Mouse (Mus musculus): ENCODE measurements around the gene Abcg1.

The Abcg1 gene

DNA sequence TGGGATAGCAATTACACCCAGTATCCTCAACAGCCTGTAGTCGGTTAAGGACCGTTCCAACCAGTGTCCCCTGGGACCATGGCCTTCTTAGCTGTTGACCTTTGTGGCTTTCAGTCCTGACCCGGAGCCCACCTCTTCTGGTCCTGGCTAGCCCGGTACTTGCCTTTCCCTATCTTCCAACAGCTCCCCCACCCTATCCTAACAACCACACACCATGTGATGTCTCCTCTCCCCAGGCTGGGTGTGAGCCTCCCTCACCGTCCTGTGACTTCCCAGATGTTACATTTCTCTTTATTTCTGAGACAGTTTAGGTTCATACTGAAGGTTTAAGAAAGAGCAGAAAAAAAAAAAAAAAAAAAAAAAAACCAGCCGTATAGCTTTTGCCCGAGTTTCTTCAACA is 17.1 kb upstream of the Abcg1 start:
- no peak for DNase-seq (ENCODE audit: low spot score)

- no peak for DNase-seq (ENCODE audit: low spot score)
Measured at GRCm38 (mm10) chr17:31042751-31043150, 14.7 kb upstream of the Abcg1 start.

DNA sequence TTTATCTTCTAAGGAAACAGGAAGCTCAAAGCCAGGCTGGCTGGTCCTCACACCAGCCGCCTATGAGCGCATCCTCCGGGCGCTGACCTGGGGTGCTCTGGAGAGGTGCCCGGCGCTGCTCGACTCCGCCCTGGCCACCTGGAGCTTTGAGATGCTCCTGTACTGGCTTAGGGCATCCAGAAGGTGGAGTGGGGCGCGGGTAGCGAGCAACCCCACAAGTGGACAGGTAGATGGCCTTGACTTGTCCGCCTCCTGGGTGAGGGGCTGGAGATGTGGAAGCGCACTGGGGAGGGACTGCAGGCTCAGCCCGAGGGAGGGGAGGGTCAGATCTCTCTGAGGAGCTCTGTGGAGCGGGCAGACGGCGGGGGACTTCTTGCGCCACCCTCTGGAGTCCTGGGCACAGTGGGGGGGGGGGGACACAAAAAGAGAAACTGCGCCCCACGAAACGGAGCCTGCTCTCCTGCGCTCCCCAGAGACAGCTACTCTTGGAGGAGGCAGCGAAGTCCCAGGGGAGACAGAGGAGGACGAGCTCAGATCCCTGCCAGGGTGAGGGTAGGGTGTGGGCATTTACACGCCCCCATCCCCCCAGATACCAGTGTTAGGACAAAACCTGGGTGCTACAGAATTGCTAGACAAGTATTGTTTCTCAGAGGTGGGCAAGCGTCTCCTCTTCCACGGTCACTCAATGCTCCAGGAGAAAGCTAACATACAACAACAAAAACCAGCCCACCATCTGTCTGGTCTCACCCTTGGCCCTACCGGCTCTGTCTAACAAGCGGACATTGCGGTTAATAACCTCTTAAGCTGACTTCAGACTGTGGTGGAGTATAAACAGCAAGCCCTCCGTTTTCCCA is 643 bp downstream of the Abcg1 start:
- DNase-seq (ENCODE audit: low spot score), result peak; percentile 65

DNA sequence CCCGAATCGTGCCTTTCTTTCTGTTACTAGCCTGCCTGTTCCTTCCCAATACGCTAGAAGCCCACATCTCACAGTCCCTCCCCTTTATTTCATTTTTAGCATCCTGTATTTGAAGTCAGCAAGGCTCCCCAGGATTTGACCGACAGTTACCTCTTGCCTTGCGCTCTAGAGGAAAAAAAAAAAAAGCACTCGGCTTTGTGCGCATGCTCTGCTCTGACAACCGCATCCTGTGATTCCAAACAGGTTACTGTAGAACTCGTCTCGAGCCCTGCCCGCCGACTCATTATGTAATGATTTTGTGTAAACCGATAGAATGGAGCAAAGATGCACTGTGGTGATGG is 1.2 kb downstream of the Abcg1 start:
- peak; percentile 80 for DNase-seq (ENCODE audit: low spot score)

GRCm38 (mm10) chr17:31060196-31060587 is 2.7 kb downstream of the Abcg1 start:
- DNase-seq (ENCODE audit: low spot score), result no peak

- no peak for DNase-seq (ENCODE audit: low spot score)
Measured at GRCm38 (mm10) chr17:31060588-31061345, 3.3 kb downstream of the Abcg1 start.

- no peak for DNase-seq (ENCODE audit: low spot score)
Measured at GRCm38 (mm10) chr17:31061346-31062095, 4.0 kb downstream of the Abcg1 start.

DNA sequence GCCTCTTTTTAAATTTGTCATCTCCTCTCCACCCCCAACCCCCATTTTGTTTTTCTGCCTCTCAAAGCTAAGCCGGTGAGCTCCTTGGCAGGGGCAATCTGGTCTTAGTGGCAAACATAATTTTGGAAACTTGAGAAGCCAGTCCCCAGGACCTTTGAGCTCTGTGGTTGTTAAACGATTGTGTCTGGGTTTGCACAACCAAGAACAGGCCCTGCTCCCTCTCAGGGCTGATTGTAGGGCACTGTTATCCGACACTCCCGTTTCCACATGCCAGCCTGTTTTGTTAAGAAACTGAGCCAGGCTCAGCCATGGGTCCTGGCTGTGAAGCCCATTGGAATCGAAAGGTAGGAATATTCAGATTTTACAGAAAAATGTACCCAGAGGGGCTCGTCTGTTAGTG is 8.6 kb downstream of the Abcg1 start:
- DNase-seq (ENCODE audit: low spot score), result no peak

DNA sequence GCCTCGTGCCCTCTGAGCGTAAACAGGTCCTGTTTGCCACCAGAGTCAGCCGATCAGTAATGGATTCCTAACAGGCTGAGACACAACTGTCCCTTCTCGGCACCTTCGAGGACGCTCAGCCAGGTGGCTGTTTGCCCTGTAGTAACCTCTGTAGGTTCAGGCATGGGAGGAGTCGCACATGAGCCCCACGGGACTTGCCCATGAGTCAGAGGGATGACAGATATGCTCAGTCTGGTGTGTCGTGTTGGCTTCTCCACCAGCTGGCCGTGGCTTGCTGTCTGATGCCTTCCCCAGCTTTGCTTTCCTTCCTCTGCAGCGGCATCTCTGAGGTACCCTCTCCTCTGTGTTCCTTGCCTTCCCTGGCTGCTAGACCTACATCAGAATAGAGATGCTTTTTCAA is 9.6 kb downstream of the Abcg1 start:
- DNase-seq (ENCODE audit: low spot score), result no peak

DNA sequence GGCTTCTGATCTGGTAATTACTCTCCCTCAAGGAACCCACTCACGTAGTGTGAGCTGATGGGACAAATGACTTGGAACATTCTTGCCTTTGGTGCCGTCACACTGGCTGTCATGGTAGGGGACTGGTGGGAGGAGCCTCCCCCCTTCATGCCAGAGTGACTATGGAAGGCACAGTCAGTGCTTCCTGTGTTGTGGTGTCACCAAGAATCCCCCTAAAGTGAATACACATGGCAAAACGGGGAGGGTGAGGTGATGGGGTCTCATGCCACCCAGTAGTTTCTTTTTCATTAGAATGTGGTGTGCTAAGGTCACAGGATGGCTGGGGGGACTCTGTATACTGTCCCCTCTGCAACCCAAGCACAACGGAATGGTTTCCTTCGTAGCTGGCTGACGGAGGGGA is 11.6 kb downstream of the Abcg1 start:
- no peak for DNase-seq (ENCODE audit: low spot score)

GRCm38 (mm10) chr17:31069845-31070244 is 12.4 kb downstream of the Abcg1 start:
- DNase-seq (ENCODE audit: low spot score), result no peak

- DNase-seq (ENCODE audit: low spot score), result no peak
Measured at GRCm38 (mm10) chr17:31070403-31071185, 13.1 kb downstream of the Abcg1 start.

DNA sequence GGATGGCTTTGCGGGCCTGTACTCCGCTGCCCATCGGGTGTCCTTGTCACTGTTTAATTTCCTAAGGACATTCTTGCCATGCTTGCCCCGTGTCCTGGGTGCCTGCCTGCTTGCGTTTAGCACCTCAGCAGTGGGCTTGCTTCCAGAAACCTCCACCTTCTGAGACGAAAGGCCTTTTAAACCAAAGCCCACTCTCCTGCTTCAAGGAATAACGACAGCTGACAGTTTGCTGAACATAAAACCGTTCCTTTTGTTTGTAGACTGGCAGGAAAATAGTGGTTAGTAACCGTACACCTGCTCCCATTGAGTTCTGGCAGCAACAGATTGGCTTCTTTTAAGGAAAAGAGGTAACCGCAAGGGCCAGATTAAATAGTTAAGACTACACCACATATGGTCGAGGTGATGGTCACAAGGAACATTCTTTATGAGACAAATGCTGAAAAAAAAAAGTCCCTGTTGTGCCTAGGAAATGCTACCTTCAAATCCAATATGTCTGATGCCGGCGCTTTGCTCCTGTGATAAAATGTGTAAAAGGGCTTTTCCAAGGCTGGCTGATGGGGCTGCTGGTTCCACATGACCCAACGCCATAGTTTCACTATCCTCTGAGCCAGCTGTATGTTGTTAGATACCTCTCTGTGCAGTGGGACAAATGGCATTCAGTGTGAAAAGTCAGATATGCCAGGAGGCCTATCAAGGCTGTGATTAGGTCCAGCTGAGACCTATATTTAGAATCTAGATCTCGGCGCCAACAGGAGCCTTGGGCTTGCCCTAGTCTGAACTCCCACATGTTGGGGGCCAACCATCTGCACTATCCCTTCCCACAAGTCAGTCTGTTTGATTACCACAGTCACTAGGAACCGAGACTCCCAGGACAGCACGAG is 14.2 kb downstream of the Abcg1 start:
- no peak for DNase-seq (ENCODE audit: low spot score)

GRCm38 (mm10) chr17:31072872-31073271 is 15.4 kb downstream of the Abcg1 start:
- no peak for DNase-seq (ENCODE audit: low spot score)

- peak; percentile 79 for DNase-seq (ENCODE audit: low spot score)
Measured at GRCm38 (mm10) chr17:31073273-31074052, 16.0 kb downstream of the Abcg1 start.

- DNase-seq (ENCODE audit: low spot score), result no peak
Measured at GRCm38 (mm10) chr17:31074053-31074590, 16.6 kb downstream of the Abcg1 start.

DNA sequence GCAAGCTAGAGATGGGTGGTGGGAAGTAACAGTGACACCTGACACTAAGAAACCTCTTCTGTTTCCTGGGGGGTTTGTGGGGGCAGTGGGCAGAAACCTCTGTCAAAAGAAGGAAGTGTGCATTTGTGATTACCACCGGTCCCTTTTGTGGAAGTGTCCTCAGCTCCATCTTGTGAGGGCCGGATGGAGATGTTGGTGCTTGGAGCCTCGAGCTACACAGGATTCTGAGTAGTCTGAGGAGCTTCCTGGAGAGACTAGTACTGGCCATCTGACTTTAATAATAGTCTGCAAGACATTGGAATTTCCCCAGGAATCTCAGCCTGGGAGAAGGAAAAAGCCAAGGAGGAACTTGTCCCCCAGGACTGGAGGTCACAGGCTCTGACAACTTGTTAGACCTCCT is 17.2 kb downstream of the Abcg1 start:
- DNase-seq (ENCODE audit: low spot score), result no peak

DNA sequence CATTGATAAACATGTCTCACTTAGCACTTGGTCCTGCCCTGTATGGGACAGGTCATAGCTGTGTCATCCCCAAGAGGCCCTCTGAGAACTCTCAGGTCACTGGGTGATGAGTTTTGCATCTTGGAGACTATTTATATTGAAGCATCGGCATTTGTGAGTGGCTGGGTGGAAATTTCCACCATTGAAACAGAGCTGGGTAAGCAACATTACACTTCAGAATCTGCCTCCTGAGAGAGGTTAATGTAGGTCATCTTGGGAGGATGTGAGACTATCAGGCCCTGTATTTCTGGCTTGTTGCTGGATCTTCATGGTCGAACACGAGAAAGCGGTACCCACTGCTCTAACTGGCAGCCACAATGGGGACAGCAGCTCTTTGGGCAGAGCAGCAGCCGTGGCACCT is 18.0 kb downstream of the Abcg1 start:
- no peak for DNase-seq (ENCODE audit: low spot score)

GRCm38 (mm10) chr17:31077561-31077960 is 20.1 kb downstream of the Abcg1 start:
- DNase-seq (ENCODE audit: low spot score), result no peak

DNA sequence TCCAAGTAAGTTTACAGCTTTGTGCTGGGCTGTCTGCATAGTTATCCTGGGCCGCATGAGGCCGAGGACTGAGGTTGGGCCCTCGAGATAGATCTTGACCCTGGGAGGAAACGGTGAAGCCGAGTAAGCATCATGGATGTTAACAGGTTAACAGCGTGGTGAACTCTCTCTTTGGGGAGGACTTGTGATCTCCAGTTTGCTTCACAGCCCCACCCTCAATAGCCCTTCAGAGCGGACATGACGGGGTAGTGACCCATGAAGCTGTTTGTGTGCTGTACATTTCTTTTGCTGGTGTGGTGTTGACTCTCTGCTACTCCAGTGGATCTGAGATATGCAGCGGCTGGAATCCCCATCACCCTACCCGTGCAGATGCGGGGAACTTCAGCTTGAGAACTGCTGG is 21.1 kb downstream of the Abcg1 start:
- DNase-seq (ENCODE audit: low spot score), result no peak

Measured in layer of hippocampus, adult 11-12 months (tissue).